Mouse (Mus musculus): Measurements from ENCODE around the gene Stx6. TPM values are rescaled to one million over a fixed set of nuclear protein-coding genes. Genes with fewer than 3 reads are reported as not detected.

Stx6 gene
- polyA plus RNA-seq, 1 experiment from 2014 or later: 106 TPM

DNA sequence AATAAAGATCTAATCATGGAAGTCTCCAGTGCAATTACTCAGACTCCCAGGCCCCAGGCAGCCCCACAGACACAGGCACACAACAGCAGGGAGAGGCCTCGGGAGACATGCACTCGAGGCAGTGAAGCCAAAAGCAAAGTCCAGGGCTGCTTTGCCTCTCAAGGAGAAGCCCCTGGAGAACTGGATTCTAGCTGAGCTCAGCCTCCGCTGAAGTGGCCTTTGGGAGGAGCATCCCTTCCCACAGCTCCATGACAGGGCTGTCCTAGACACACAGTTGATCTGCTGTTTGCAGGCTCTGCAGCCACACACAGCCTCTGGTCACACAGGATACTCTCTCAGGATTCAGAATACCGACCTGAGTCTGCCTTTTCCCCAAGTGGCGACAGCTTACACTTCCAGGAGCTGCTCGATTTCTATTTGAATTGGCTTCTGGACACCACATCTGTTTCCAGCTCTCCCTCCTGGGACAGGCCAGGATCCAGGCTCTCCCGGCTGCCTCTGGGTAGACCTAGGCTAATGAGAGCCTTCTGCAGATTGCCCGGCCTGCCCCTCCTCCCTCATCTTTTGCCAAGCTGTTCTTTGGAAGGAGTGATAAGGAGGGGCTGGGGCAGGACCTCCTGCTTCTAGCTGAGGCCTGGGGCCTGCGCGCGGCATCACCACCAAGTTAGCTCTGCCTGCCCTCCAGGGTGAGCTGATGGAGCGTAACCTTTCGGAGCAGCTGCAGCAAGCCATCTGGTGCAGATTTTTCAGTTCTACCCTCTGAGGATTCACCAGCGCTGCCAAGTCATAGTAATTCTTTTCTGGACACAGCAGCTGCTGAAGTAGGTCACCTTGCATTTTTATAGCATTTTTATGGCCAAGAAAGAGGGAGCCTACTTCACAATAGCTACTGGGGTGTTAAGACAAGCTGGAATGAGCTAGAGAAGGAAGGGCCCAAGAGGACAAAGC, 71.2 kb downstream of the Stx6 start:
- Histone ChIP-seq H3K27ac (replicated peaks) (peak overlapping the region; percentile 92), H3K27me3 (no peaks in the 10 kb centered on the region), H3K36me3 (no peaks in the 10 kb centered on the region), H3K4me2 (0 out of 2 replicates have a peak overlapping the region, but pooled peaks have one; percentile 7), H3K4me1 (replicated peaks) (peaks cover 81% of the 10 kb centered on the region), H3K9me3 (no peaks in the 10 kb centered on the region), H3K9ac (peak overlapping the region; percentile 46), H3K4me3 (no peak overlapping the region)
- WGBS: 16% methylated on average over 14 of the region's 14 CpGs
- ATAC-seq (ENCODE audit: low read depth): peak; percentile 60

DNA sequence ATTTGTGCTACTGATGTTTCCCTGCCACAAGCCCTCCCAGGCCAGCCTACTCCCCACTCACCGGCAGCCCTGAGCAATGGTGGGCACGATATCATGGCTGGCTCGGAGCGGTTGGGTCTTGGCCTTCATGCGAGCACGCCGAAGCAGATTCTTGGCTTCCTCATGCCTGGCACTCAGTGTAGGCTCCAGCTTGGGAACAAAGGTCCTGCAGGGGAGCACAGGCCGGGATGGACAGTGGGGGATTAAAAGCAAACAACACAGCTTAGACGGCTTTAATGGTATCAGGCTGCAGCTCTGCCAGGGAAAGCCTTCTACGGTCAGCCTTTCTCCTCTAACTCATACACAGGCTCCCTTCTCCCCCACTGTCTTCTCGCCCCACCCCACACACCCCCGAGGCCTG, 73.9 kb downstream of the Stx6 start:
- no peak overlapping the region for H3K9ac ChIP-seq
- no peaks in the 10 kb centered on the region for H3K36me3 ChIP-seq
- peak overlapping the region; percentile 93 for H3K27ac ChIP-seq (replicated peaks)
- H3K9me3 ChIP-seq: no peaks in the 10 kb centered on the region
- ATAC-seq (ENCODE audit: low read depth): no peak
- peaks cover 96% of the 10 kb centered on the region for H3K4me1 ChIP-seq (replicated peaks)
- no peaks in the 10 kb centered on the region for H3K27me3 ChIP-seq
- H3K4me3 ChIP-seq: no peak overlapping the region
- WGBS: 77% methylated on average over 12 of the region's 12 CpGs
- no peak overlapping the region for H3K4me2 ChIP-seq

GRCm38 (mm10) chr1:155232786-155233185, 74.3 kb downstream of the Stx6 start:
- WGBS: 54% methylated on average over 6 of the region's 6 CpGs
- no peaks in the 10 kb centered on the region for H3K9me3 ChIP-seq
- peak overlapping the region; percentile 93 for H3K27ac ChIP-seq (replicated peaks)
- no peak overlapping the region for H3K4me3 ChIP-seq
- H3K4me1 ChIP-seq (replicated peaks): peaks cover 96% of the 10 kb centered on the region
- H3K27me3 ChIP-seq: no peaks in the 10 kb centered on the region
- H3K4me2 ChIP-seq: no peak overlapping the region
- ATAC-seq (ENCODE audit: low read depth): no peak
- no peak overlapping the region for H3K9ac ChIP-seq
- no peaks in the 10 kb centered on the region for H3K36me3 ChIP-seq

DNA sequence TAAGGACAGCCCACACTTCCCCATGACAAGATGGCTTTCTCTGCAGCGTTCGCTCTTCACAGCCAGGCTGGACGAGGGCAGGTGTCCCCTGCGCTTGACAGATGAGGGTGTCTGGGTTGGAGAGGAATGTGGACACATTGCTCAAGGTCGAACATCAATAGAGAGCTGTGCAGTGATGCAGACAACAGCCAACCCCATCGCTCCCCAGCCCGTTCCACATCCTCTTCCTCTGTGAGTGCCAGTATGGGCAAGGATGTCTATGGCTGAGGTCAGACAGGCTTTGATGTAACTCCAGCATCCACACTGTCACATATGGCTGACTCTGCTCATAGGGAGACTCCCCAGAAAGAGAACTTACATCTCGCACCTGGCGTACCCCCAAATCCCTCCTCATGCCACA, 74.9 kb downstream of the Stx6 start:
- H3K36me3 ChIP-seq: no peaks in the 10 kb centered on the region
- ATAC-seq (ENCODE audit: low read depth): no peak
- peak overlapping the region; percentile 93 for H3K27ac ChIP-seq (replicated peaks)
- whole genome bisulfite sequencing: 76% methylated on average over 9 of the region's 9 CpGs
- peaks cover 94% of the 10 kb centered on the region for H3K4me1 ChIP-seq (replicated peaks)
- H3K4me3 ChIP-seq: no peak overlapping the region
- H3K9ac ChIP-seq: peak overlapping the region; percentile 17; the same call in 1 of the 2 replicates
- H3K4me2 ChIP-seq: 0 out of 2 replicates have a peak overlapping the region, but pooled peaks have one; percentile 3
- H3K9me3 ChIP-seq: no peaks in the 10 kb centered on the region
- no peaks in the 10 kb centered on the region for H3K27me3 ChIP-seq

DNA sequence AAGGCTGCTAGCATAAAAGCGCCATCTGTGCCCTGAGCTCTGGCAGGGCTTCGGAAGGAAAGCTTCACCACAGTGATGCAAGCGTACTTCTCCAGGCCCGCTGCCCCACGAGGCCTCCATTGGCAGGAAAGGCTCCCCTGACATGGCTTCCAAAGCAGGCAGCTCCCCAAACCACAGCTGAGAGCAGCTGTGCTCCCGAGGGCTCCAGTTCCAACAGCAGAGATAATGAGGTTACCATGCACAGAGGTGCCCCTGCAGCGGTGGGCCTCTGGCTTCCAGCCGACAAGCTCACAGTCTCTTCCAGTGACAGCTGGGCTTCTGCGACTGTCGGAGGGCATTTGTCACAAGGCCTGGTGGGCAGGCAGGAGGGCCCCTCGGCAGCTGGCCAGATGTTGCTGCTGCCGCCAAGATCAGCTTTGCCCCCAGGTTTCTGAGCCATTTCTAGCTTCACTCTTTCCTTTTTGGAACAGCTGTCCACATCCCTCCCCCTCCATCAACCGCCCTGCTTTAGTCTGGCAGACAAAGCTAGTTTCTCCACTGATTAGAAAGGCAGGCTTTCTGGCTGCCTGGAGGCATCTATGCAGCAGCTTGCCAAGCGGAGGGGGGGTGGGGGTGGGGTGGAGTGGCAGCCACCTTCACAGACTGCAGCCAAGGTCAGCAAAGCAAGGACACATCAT, 75.6 kb downstream of the Stx6 start:
- H3K9ac ChIP-seq: peak overlapping the region; percentile 17
- H3K9me3 ChIP-seq: no peaks in the 10 kb centered on the region
- H3K27me3 ChIP-seq: no peaks in the 10 kb centered on the region
- H3K27ac ChIP-seq (replicated peaks): peak overlapping the region; percentile 93
- ATAC-seq (ENCODE audit: low read depth): peak; percentile 40
- no peak overlapping the region for H3K4me3 ChIP-seq
- WGBS: 12% methylated on average over 14 of the region's 14 CpGs
- 0 out of 2 replicates have a peak overlapping the region, but pooled peaks have one; percentile 3 for H3K4me2 ChIP-seq
- peaks cover 92% of the 10 kb centered on the region for H3K4me1 ChIP-seq (replicated peaks)
- no peaks in the 10 kb centered on the region for H3K36me3 ChIP-seq

DNA sequence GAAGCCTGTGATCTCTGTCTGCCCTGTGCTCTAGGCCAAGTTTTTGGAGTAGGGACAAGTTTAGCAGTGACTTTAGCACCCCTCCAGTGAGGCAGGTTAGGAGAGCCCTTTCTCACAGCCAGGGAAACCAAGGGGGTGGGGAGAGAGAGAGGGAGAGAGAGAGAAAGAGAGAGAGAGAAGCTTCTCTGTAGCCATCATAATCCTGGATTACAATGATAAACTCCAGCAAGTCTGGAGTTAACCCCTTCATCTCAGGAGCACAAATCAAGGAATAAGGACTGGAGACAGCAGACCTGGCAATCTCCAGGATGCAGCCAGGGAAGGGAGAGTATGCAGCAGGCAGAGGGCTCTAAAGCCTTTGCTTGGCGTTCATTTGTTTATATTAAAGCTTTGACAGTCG, 77.1 kb downstream of the Stx6 start:
- 49% methylated on average over 2 of the region's 2 CpGs for WGBS
- no peak overlapping the region for H3K4me3 ChIP-seq
- no peaks in the 10 kb centered on the region for H3K27me3 ChIP-seq
- H3K27ac ChIP-seq (replicated peaks): peak overlapping the region; percentile 93; the same call in 1 of the 2 replicates
- no peak overlapping the region for H3K9ac ChIP-seq
- H3K4me1 ChIP-seq (replicated peaks): peaks cover 82% of the 10 kb centered on the region
- ATAC-seq (ENCODE audit: low read depth): no peak
- H3K36me3 ChIP-seq: no peaks in the 10 kb centered on the region
- no peak overlapping the region for H3K4me2 ChIP-seq
- no peaks in the 10 kb centered on the region for H3K9me3 ChIP-seq

DNA sequence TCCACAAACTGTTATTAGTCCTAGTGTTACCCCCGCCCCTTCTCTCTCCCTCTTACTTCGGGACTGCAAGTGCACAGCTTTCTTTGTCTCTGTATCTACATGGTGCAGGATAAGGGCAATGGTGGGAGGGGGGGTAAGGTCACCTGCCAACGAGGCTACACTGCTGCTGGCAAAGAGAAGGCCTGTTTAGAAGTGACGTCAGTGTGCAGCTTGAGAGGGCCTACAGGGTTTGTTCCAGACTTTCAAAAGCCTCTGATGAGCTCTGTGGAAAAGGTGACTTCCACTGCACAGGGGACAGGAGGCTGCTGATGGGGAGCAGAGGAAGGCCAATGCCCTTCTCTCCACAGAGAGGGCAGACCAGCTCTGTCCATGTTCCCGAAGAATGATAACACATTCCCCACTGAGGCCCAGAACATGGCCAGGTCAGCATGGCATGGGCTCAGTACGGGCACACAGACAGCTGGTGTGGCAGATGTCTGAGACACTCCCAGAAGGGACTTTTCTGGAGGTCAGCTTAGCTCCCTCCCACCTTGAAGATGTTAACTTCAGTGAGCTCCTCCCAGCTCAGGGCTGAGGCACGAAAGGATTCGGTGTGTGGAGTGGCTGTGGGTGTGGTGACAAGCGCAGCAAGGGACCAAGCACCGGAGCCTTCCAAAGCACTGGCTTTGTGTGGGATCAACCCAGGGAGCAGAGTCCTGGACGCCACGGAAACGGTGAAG, 78.0 kb downstream of the Stx6 start:
- Histone ChIP-seq H3K9ac (no peak overlapping the region), H3K4me1 (replicated peaks) (peaks cover 74% of the 10 kb centered on the region), H3K4me3 (no peak overlapping the region), H3K9me3 (no peaks in the 10 kb centered on the region), H3K4me2 (no peak overlapping the region), H3K27me3 (no peaks in the 10 kb centered on the region), H3K27ac (replicated peaks) (0 out of 2 replicates have a peak overlapping the region, but pooled peaks have one; percentile 20), H3K36me3 (no peaks in the 10 kb centered on the region)
- WGBS: 46% methylated on average over 13 of the region's 13 CpGs
- no peak for ATAC-seq (ENCODE audit: low read depth)

GRCm38 (mm10) chr1:155237390-155237789, 78.9 kb downstream of the Stx6 start:
- no peaks in the 10 kb centered on the region for H3K9me3 ChIP-seq
- 0 out of 2 replicates have a peak overlapping the region, but pooled peaks have one; percentile 20 for H3K27ac ChIP-seq (replicated peaks)
- 77% methylated on average over 11 of the region's 11 CpGs for WGBS
- ATAC-seq (ENCODE audit: low read depth): no peak
- H3K4me1 ChIP-seq (replicated peaks): peaks cover 65% of the 10 kb centered on the region
- no peak overlapping the region for H3K9ac ChIP-seq
- no peak overlapping the region for H3K4me3 ChIP-seq
- no peaks in the 10 kb centered on the region for H3K27me3 ChIP-seq
- no peak overlapping the region for H3K4me2 ChIP-seq
- no peaks in the 10 kb centered on the region for H3K36me3 ChIP-seq

DNA sequence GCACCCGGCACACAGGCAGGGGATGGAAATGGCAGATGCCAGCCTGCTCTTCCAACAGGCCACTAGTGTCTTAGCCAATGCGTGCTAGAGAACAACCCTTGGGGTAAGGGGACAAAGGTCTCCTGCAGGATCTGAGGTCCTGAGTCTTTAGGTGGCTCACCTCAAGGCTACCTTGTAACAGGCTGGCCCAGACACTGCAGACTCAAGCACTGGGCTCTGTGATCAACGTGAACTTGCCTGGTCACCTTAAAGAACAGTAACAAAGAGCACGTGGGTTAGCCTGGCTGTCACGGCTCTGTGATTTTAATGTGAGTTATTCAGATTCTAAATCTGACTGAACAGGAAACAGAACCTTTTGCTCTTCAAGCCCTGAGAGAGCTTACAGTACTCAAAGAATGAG, 79.6 kb downstream of the Stx6 start:
- H3K27me3 ChIP-seq: peaks cover 2% of the 10 kb centered on the region; the same call in 1 of the 2 replicates
- no peak overlapping the region for H3K4me3 ChIP-seq
- H3K36me3 ChIP-seq: no peaks in the 10 kb centered on the region
- peaks cover 57% of the 10 kb centered on the region for H3K4me1 ChIP-seq (replicated peaks)
- no peak overlapping the region for H3K9ac ChIP-seq
- WGBS: 75% methylated on average over 5 of the region's 5 CpGs
- no peak for ATAC-seq (ENCODE audit: low read depth)
- H3K4me2 ChIP-seq: no peak overlapping the region
- H3K9me3 ChIP-seq: no peaks in the 10 kb centered on the region
- no peak overlapping the region for H3K27ac ChIP-seq (replicated peaks)

DNA sequence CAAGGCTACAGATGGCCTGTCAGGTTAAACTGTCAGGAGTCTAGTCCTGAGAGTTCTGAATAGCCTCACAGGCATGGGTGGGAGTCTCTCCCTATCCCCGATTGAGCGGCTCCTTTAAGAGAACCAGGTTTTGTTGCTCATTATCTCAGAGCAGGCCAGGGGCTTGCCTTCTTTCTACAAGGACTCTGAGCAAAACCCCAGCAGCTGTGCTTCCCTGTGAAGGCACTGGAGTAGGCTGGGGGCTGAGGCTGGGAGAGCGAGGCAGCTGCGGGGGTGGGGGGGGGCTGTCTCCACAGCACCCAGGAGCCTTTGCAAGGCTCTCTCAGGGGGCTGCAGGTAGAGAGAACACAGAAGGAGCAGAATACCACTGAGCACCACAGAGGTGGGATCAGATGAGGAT, 80.7 kb downstream of the Stx6 start:
- Histone ChIP-seq H3K4me1 (replicated peaks) (peaks cover 55% of the 10 kb centered on the region), H3K4me2 (no peak overlapping the region), H3K4me3 (no peak overlapping the region), H3K36me3 (no peaks in the 10 kb centered on the region), H3K27me3 (peaks cover 10% of the 10 kb centered on the region; the same call in 1 of the 2 replicates), H3K9ac (no peak overlapping the region), H3K27ac (replicated peaks) (no peak overlapping the region), H3K9me3 (no peaks in the 10 kb centered on the region)
- ATAC-seq (ENCODE audit: low read depth): no peak
- WGBS: 73% methylated on average over 4 of the region's 4 CpGs

DNA sequence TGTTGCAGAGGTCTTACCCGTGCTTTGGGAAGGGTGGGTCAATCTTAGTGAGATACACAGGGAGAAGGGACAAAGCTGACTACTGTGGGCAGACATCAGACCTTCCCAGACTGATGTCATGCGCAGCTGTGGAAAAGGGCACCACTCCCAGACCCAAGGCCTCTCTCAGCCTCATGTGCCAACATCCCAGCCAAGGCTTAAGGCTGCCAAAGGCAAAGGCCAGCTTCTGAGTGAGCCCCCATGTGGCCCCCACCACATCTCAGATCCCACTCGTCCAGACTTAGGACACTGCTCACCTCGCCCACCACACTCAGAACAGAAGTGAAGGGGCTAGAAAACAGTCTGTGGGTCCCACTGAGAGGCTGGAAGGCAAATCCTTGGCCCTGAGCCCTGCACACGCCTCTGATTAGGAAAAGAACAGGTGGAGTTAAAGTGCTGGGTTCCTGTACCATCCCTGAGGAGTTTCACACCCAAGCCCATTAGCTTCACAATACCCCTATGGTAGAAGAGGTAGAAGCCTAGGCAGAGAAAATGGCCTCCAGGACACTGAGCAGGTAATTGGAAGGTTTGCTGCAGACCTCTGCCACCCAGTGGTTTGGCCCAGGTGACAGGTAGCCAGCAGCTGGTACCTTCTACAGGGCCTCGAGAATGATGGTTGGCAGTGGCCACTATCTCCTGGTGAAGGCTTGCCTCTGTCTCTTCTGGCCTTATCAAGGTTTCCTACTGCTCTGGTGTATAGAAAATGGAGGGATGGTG, 81.6 kb downstream of the Stx6 start:
- Histone ChIP-seq H3K9me3 (no peaks in the 10 kb centered on the region), H3K4me2 (no peak overlapping the region), H3K27ac (replicated peaks) (no peak overlapping the region), H3K27me3 (peaks cover 19% of the 10 kb centered on the region), H3K9ac (no peak overlapping the region), H3K36me3 (no peaks in the 10 kb centered on the region), H3K4me3 (no peak overlapping the region), H3K4me1 (replicated peaks) (peaks cover 54% of the 10 kb centered on the region)
- ATAC-seq (ENCODE audit: low read depth): no peak
- WGBS: 88% methylated on average over 6 of the region's 6 CpGs
